ENCODE assay signal across 16 mouse cellular contexts in the genomic region with DNA sequence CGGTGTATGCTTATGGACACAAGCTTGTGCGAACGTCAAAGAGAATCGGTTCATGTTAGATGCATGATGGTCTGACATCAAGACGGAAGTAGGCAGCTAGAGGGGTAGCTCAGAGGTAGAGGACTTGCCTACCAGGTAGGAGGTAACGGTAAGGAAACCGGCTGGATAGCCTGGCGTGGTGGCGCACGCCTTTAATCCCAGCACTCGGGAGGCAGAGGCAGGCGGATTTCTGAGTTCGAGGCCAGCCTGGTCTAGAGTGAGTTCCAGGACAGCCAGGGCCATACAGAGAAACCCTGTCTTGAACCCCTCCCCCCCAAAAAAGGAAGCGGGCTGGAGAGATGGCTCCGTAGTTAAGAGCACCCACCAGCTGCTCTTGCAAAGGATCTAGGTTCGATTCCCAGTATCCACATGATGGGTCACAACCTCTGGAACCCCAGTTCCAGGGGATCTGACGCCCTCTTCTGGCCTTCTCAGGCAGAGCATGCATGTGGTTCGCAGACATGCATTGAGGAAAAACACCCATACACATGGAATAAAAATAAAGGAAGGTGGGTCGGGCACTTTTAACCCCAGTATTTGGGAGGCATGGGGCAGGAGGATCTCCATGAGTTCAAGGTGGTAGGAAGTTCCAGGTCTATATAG. TPM values are rescaled to one million over a fixed set of nuclear protein-coding genes. Genes with fewer than 3 reads are reported as not detected.
DNase-seq lines count a peak whose midpoint lies in the region; ATAC-seq and TF ChIP-seq lines count a peak whose summit lies in the region.
"Had no signal": no experiment of that assay in that cellular context is flagged by ENCODE, and none has a peak within 500 bp of the region (broad histone marks: within the 10 kb centered on the region; RNA-seq: fewer than 3 reads in every experiment).

No protein-coding gene starts in this region.

- WGBS in kidney, postnatal 0 days, result 91% methylated on average over 19 of the region's 19 CpGs
- 83% methylated on average over 19 of the region's 19 CpGs for WGBS in bone marrow, adult 2 months

- TF ChIP-seq POLR2A in testis, adult 2 months (IDR thresholded peaks at IDR 0.05; ENCODE audit: control insufficient read depth, low read depth, low read length), result no peak
- TF ChIP-seq POLR2A in bone marrow, adult 2 months (IDR thresholded peaks at IDR 0.05; ENCODE audit: borderline replicate concordance, control insufficient read depth, low read depth, low read length), result no peak

- no peak overlapping the region for H3K4me2 ChIP-seq in kidney, postnatal 0 days (ENCODE audit: low read length)
- H3K4me2 ChIP-seq: forebrain, embryonic 13.5 days; neural tube, embryonic 15.5 days had no signal

- peak; percentile 32; the same call in 1 of the 2 replicates for TF ChIP-seq CTCF in kidney, postnatal 0 days (IDR thresholded peaks at IDR 0.05; ENCODE audit: low read depth)
- peak; percentile 44; the same call in 1 of the 2 replicates for TF ChIP-seq CTCF in testis, adult 2 months (IDR thresholded peaks at IDR 0.05; ENCODE audit: control insufficient read depth, insufficient read depth, insufficient replicate concordance, low read depth, low read length)
- TF ChIP-seq CTCF in bone marrow, adult 2 months (IDR thresholded peaks at IDR 0.05; ENCODE audit: control insufficient read depth, insufficient read depth, low read length), result 0 out of 2 replicates have a peak, but pooled peaks have one; percentile 24

- H3K4me3 ChIP-seq in kidney, postnatal 0 days (replicated peaks; ENCODE audit: low read depth, low read length), result no peak overlapping the region
- no peak overlapping the region for H3K4me3 ChIP-seq in testis, adult 2 months (ENCODE audit: control insufficient read depth, low read depth, low read length)
- H3K4me3 ChIP-seq in bone marrow, adult 2 months (replicated peaks; ENCODE audit: control insufficient read depth, low read depth, low read length), result no peak overlapping the region
- H3K4me3 ChIP-seq: forebrain, embryonic 13.5 days; limb, embryonic 12.5 days; neural tube, embryonic 15.5 days had no signal

- H3K36me3 ChIP-seq in kidney, postnatal 0 days (ENCODE audit: insufficient read depth, low read length), result no peaks in the 10 kb centered on the region
- H3K36me3 ChIP-seq in testis, adult 2 months (ENCODE audit: control insufficient read depth, insufficient read depth, low read length), result no peaks in the 10 kb centered on the region
- H3K36me3 ChIP-seq: neural tube, embryonic 15.5 days had no signal

- 0 out of 2 replicates have a peak, but pooled peaks cover 4% of the 10 kb centered on the region for H3K4me1 ChIP-seq in kidney, postnatal 0 days (replicated peaks; ENCODE audit: insufficient read depth, low read length)
- peaks cover 10% of the 10 kb centered on the region for H3K4me1 ChIP-seq in testis, adult 2 months (ENCODE audit: control insufficient read depth, insufficient read depth, low read length)
- peaks cover 2% of the 10 kb centered on the region for H3K4me1 ChIP-seq in bone marrow, adult 2 months (ENCODE audit: control insufficient read depth, insufficient read depth, low read length)

- ATAC-seq in kidney, postnatal 0 days (replicated peaks; ENCODE audit: low FRiP score, low read depth), result no peak
- ATAC-seq: forebrain, embryonic 13.5 days had no signal

- DNase-seq in kidney, postnatal 0 days (ENCODE audit: low spot score), result no peak
- no peak for DNase-seq in kidney, adult 11 months
- DNase-seq in testis, postnatal 14 days (ENCODE audit: low spot score), result no peak
- no peak for DNase-seq in retina, embryonic 14.5 days (ENCODE audit: low spot score)
- no peak for DNase-seq in urinary bladder, postnatal 14 days (ENCODE audit: low spot score)
- DNase-seq: cerebellum, adult 11 months; kidney, postnatal 36 days; right cerebral cortex, adult 18-20 months; spleen, adult 18-20 months had no signal

- no peaks in the 10 kb centered on the region for H3K27me3 ChIP-seq in kidney, postnatal 0 days (ENCODE audit: insufficient read depth, low read length)
- no peaks in the 10 kb centered on the region for H3K27me3 ChIP-seq in testis, adult 2 months (ENCODE audit: control insufficient read depth, insufficient read depth, low read length)
- H3K27me3 ChIP-seq: CH12.LX; embryonic facial prominence, embryonic 15.5 days; forebrain, embryonic 13.5 days; limb, embryonic 12.5 days; neural tube, embryonic 15.5 days had no signal

- no peaks in the 10 kb centered on the region for H3K9me3 ChIP-seq in kidney, postnatal 0 days (replicated peaks; ENCODE audit: low read length)
- H3K9me3 ChIP-seq: embryonic facial prominence, embryonic 15.5 days; forebrain, embryonic 13.5 days; limb, embryonic 12.5 days; neural tube, embryonic 15.5 days had no signal

- H3K9ac ChIP-seq in kidney, postnatal 0 days (ENCODE audit: low read depth, low read length), result no peak overlapping the region
- H3K9ac ChIP-seq: embryonic facial prominence, embryonic 15.5 days; forebrain, embryonic 13.5 days; limb, embryonic 12.5 days; neural tube, embryonic 15.5 days had no signal

- no peak overlapping the region for H3K27ac ChIP-seq in kidney, postnatal 0 days
- no peak overlapping the region for H3K27ac ChIP-seq in testis, adult 2 months (ENCODE audit: control insufficient read depth, insufficient read depth, low read depth, low read length)
- H3K27ac ChIP-seq in bone marrow, adult 2 months (ENCODE audit: control insufficient read depth, insufficient read depth, low read depth, low read length, poor library complexity), result no peak overlapping the region
- H3K27ac ChIP-seq: embryonic facial prominence, embryonic 15.5 days; forebrain, embryonic 13.5 days; limb, embryonic 12.5 days; neural tube, embryonic 15.5 days had no signal

RNA-seq across cellular contexts. Expression of a gene that starts 1.7 kb away (rescaled TPM):
- polyA plus RNA-seq in kidney, postnatal 0 days (2015; fragmentation: Nextera tagmentation; extraction: Ambion mirVana), result 38.9 and 43.1 TPM in 2 replicates
- polyA plus RNA-seq in testis, adult 2 months (2012; rRNA removed), result 18.9 and 22.3 TPM in 2 replicates
- 15.8 and 31.8 TPM in 2 replicates for polyA plus RNA-seq in bone marrow, adult 2 months (2011; ENCODE audit: insufficient read depth, insufficient read length, low replicate concordance, missing spikeins)

RNA-seq across cellular contexts. Expression of a gene that starts 40.2 kb away (rescaled TPM):
- polyA plus RNA-seq in kidney, postnatal 0 days (2015; fragmentation: Nextera tagmentation; extraction: Ambion mirVana), result 258 and 302 TPM in 2 replicates
- polyA plus RNA-seq in testis, adult 2 months (2012; rRNA removed), result 109 and 115 TPM in 2 replicates
- polyA plus RNA-seq in bone marrow, adult 2 months (2011; ENCODE audit: insufficient read depth, insufficient read length, low replicate concordance, missing spikeins), result 204 and 228 TPM in 2 replicates
